Mouse (Mus musculus): Measurements from ENCODE around the gene Tmem270. TPM values are rescaled to one million over a fixed set of nuclear protein-coding genes. Genes with fewer than 3 reads are reported as not detected.

Gene Tmem270
- total and polyA plus RNA-seq, 3 experiments, result not detected

- Histone ChIP-seq H3K27me3 (replicated peaks) (peaks cover 79% of the 10 kb centered on the region), H3K4me3 (replicated peaks in 1 of 3; ENCODE audit: low read depth in 2 of 3, low read length in 2 of 3, poor library complexity in 1 of 3) (no peak overlapping the region), H3K27ac (ENCODE audit: insufficient read depth, low read depth) (no peak overlapping the region), H3K4me2 (ENCODE audit: insufficient read depth, low read depth, poor library complexity, severe bottlenecking) (no peak overlapping the region), H3K36me3 (replicated peaks in 1 of 2; ENCODE audit: control insufficient read depth in 1 of 2, insufficient read depth in 1 of 2, low read length in 1 of 2) (no peaks in the 10 kb centered on the region), H3K79me2 (replicated peaks; ENCODE audit: control insufficient read depth, extremely low read depth, insufficient read depth, poor library complexity, severe bottlenecking) (no peaks in the 10 kb centered on the region), H3K4me1 (ENCODE audit: control insufficient read depth in 1 of 2, insufficient read depth in 2 of 2) (no peaks in the 10 kb centered on the region), H3K9ac (ENCODE audit: insufficient read depth, low read depth) (no peak overlapping the region), H3K9me3 (replicated peaks; ENCODE audit: low read length) (no peaks in the 10 kb centered on the region)
- TF ChIP-seq BHLHE40 (IDR thresholded peaks at IDR 0.05; ENCODE audit: low read depth, low read length) (no peak), CHD1 (IDR thresholded peaks at IDR 0.05; ENCODE audit: low read depth, low read length) (no peak), USF1 (IDR thresholded peaks at IDR 0.05; ENCODE audit: low read depth, low read length) (no peak), ZC3H11A (IDR thresholded peaks at IDR 0.05; ENCODE audit: low read depth, low read length) (no peak), NELFE (IDR thresholded peaks at IDR 0.05; ENCODE audit: low read depth, low read length) (no peak), UBTF (IDR thresholded peaks at IDR 0.05; ENCODE audit: low read depth, low read length) (no peak), MAZ (IDR thresholded peaks at IDR 0.05; ENCODE audit: low read depth, low read length) (no peak), TCF12 (IDR thresholded peaks at IDR 0.05; ENCODE audit: low read depth, low read length) (no peak), SIN3A (IDR thresholded peaks at IDR 0.05; ENCODE audit: low read length) (no peak), JUND (conservative IDR thresholded peaks at IDR 0.05; ENCODE audit: low read depth, low read length) (no peak), NRF1 (IDR thresholded peaks at IDR 0.05; ENCODE audit: low read depth, low read length) (no peak), MYC (IDR thresholded peaks at IDR 0.05; ENCODE audit: low read depth, low read length) (no peak), MAFK (IDR thresholded peaks at IDR 0.05; ENCODE audit: insufficient replicate concordance, low read length) (no peak), MXI1 (IDR thresholded peaks at IDR 0.05; ENCODE audit: low read depth, low read length) (no peak), ETS1 (conservative IDR thresholded peaks at IDR 0.05; ENCODE audit: low read depth, low read length) (no peak), HCFC1 (IDR thresholded peaks at IDR 0.05; ENCODE audit: low read depth, low read length) (no peak)
- dilution Hi-C loops (cut with MboI; ENCODE audit: extremely low pct_ligation_motif_present, extremely low pct_unique_long_range_greater_than_20kb, low sequenced_read_pairs), result no loop called here
- DNase-seq (ENCODE audit: extremely low read depth), result no peak
- in situ Hi-C loops (cut with MboI; ENCODE audit: low pct_ligation_motif_present, low pct_unique_long_range_greater_than_20kb, low sequenced_read_pairs), result no loop called here
Measured at GRCm38 (mm10) chr5:134867320-134868144, 39.0 kb downstream of the Tmem270 start.

- H3K4me1 ChIP-seq (ENCODE audit: control insufficient read depth in 1 of 2, insufficient read depth in 2 of 2), result no peaks in the 10 kb centered on the region
- no peak overlapping the region for H3K4me3 ChIP-seq (replicated peaks in 1 of 3; ENCODE audit: low read depth in 2 of 3, low read length in 2 of 3, poor library complexity in 1 of 3)
- no peaks in the 10 kb centered on the region for H3K9me3 ChIP-seq (replicated peaks; ENCODE audit: low read length)
- in situ Hi-C loops (cut with MboI; ENCODE audit: low pct_ligation_motif_present, low pct_unique_long_range_greater_than_20kb, low sequenced_read_pairs), result no loop called here
- no peaks in the 10 kb centered on the region for H3K79me2 ChIP-seq (replicated peaks; ENCODE audit: control insufficient read depth, extremely low read depth, insufficient read depth, poor library complexity, severe bottlenecking)
- TF ChIP-seq NRF1 (IDR thresholded peaks at IDR 0.05; ENCODE audit: low read depth, low read length), result no peak
- no peak for TF ChIP-seq JUND (conservative IDR thresholded peaks at IDR 0.05; ENCODE audit: low read depth, low read length)
- 0 out of 4 replicates have a peak, but pooled peaks of 1 of the 2 experiments have one; percentile 2 for TF ChIP-seq CTCF (conservative IDR thresholded peaks at IDR 0.05 in 1 of 2, IDR thresholded peaks at IDR 0.05 in 1 of 2; ENCODE audit: low read depth in 2 of 2, low read length in 2 of 2)
- H3K9ac ChIP-seq (ENCODE audit: insufficient read depth, low read depth), result no peak overlapping the region
- H3K27me3 ChIP-seq (replicated peaks), result peaks cover 78% of the 10 kb centered on the region
- no peaks in the 10 kb centered on the region for H3K36me3 ChIP-seq (replicated peaks in 1 of 2; ENCODE audit: control insufficient read depth in 1 of 2, insufficient read depth in 1 of 2, low read length in 1 of 2)
- dilution Hi-C loops (cut with MboI; ENCODE audit: extremely low pct_ligation_motif_present, extremely low pct_unique_long_range_greater_than_20kb, low sequenced_read_pairs), result no loop called here
- no peak for DNase-seq (ENCODE audit: extremely low read depth)
- no peak overlapping the region for H3K4me2 ChIP-seq (ENCODE audit: insufficient read depth, low read depth, poor library complexity, severe bottlenecking)
- no peak overlapping the region for H3K27ac ChIP-seq (ENCODE audit: insufficient read depth, low read depth)
Measured at GRCm38 (mm10) chr5:134865158-134865557, 41.4 kb downstream of the Tmem270 start.

Measured in CH12.LX (cell line).